Mouse (Mus musculus) stomach, embryonic 14.5 days (tissue): ENCODE results near the gene Sf3b3. TPM values are rescaled to one million over a fixed set of nuclear protein-coding genes. Genes with fewer than 3 reads are reported as not detected.

Source experiments
- ATAC-seq: fragments of 200-750 bp; cut with Nextera tagmentation; 2 replicates; pipeline ENCODE4 v1.8.0; 2017; ENCODE audit warnings: low read depth, moderate TSS enrichment; ENCODE audit not compliant: insufficient number of reproducible peaks, insufficient read depth, low FRiP score
- H3K27ac ChIP-seq: fragments of 300-500 bp; sonication (generic); 2 replicates; pipeline ENCODE4 v1.5.1; 2014; ENCODE audit warnings: mild to moderate bottlenecking, low read length, moderate library complexity, mixed read lengths
- H3K27me3 ChIP-seq: fragments of 300-500 bp; sonication (generic); 2 replicates; pipeline ENCODE4 v1.6.1; 2014; ENCODE audit warnings: low read length, control low read depth, mixed read lengths; ENCODE audit not compliant: control insufficient read depth, insufficient read depth
- H3K36me3 ChIP-seq: fragments of 300-500 bp; sonication (generic); 2 replicates; pipeline ENCODE4 v1.6.1; 2014; ENCODE audit warnings: mild to moderate bottlenecking, control low read depth, low read length, moderate library complexity, mixed read lengths; ENCODE audit not compliant: control insufficient read depth, insufficient read depth
- H3K4me1 ChIP-seq: fragments of 300-500 bp; sonication (generic); 2 replicates; pipeline ENCODE4 v1.6.1; 2014; ENCODE audit warnings: low read length, control low read depth, mixed read lengths; ENCODE audit not compliant: control insufficient read depth, insufficient read depth
- H3K4me2 ChIP-seq: fragments of 300-500 bp; sonication (generic); replicated peaks from 2 replicates; pipeline ENCODE4 v1.6.1; 2014; ENCODE audit warnings: low read depth, low read length, control low read depth
- H3K4me3 ChIP-seq: fragments of 300-500 bp; sonication (generic); 2 replicates; pipeline ENCODE4 v1.5.1; 2014; ENCODE audit warnings: low read depth, low read length, control low read depth
- H3K9ac ChIP-seq: fragments of 300-500 bp; sonication (generic); replicated peaks from 2 replicates; pipeline ENCODE4 v1.6.1; 2014; ENCODE audit warnings: low read depth, mild to moderate bottlenecking, control low read depth, low read length, moderate library complexity, mixed read lengths
- H3K9me3 ChIP-seq: fragments of 300-500 bp; sonication (generic); 2 replicates; pipeline ENCODE4 v1.6.1; 2016; ENCODE audit warnings: low read depth, low read length, control low read depth; ENCODE audit not compliant: control insufficient read depth
- WGBS: fragments of 180-500 bp; shearing (Covaris S2); extraction: QIAGEN DNeasy Blood & Tissue Kit; methylation state at CpG from one replicate; pipeline ENCODE4 v1.1.7; 2014; 5-methylcytosine and 5-hydroxymethylcytosine counted together
- polyA plus RNA-seq: library from polyadenylated mRNA; unstranded; fragments of >200 nt; fragmentation: Nextera tagmentation; extraction: Ambion mirVana; gene quantifications from 2 replicates; pipeline ENCODE4 v1.2.1, GENCODE M21; 2014

Gene Sf3b3
- polyA plus RNA-seq, 1 experiment from 2014 or later = 148 TPM

- Histone ChIP-seq H3K9ac (no peak overlapping the region), H3K27ac (no peak overlapping the region), H3K4me3 (no peak overlapping the region), H3K4me1 (peaks cover 10% of the 10 kb centered on the region), H3K4me2 (no peak overlapping the region), H3K27me3 (no peaks in the 10 kb centered on the region), H3K9me3 (no peaks in the 10 kb centered on the region), H3K36me3 (no peaks in the 10 kb centered on the region)
- 89% methylated on average over 9 of the region's 9 CpGs for WGBS
- ATAC-seq = no peak
Measured at GRCm38 (mm10) chr8:110793936-110794335, 52.7 kb downstream of the Sf3b3 start.

GRCm38 (mm10) chr8:110793511-110793910 is 53.1 kb downstream of the Sf3b3 start:
- H3K27ac ChIP-seq = peak overlapping the region; percentile 39; the same call in 1 of the 2 replicates
- no peak overlapping the region for H3K9ac ChIP-seq
- H3K4me1 ChIP-seq = peaks cover 10% of the 10 kb centered on the region
- no peaks in the 10 kb centered on the region for H3K9me3 ChIP-seq
- H3K27me3 ChIP-seq = no peaks in the 10 kb centered on the region
- no peaks in the 10 kb centered on the region for H3K36me3 ChIP-seq
- H3K4me3 ChIP-seq = no peak overlapping the region
- 78% methylated on average over 9 of the region's 9 CpGs for WGBS
- no peak for ATAC-seq
- H3K4me2 ChIP-seq = no peak overlapping the region

- peak; percentile 46 for ATAC-seq
- H3K27me3 ChIP-seq = no peaks in the 10 kb centered on the region
- H3K9ac ChIP-seq = no peak overlapping the region
- H3K9me3 ChIP-seq = no peaks in the 10 kb centered on the region
- no peak overlapping the region for H3K4me3 ChIP-seq
- no peaks in the 10 kb centered on the region for H3K36me3 ChIP-seq
- 31% methylated on average over 11 of the region's 11 CpGs for WGBS
- H3K27ac ChIP-seq = peak overlapping the region; percentile 39; the same call in 1 of the 2 replicates
- H3K4me1 ChIP-seq = peaks cover 10% of the 10 kb centered on the region
- no peak overlapping the region for H3K4me2 ChIP-seq
Measured at GRCm38 (mm10) chr8:110792574-110793200, 53.9 kb downstream of the Sf3b3 start.

- Histone ChIP-seq H3K4me3 (no peak overlapping the region), H3K4me2 (no peak overlapping the region), H3K4me1 (peaks cover 10% of the 10 kb centered on the region), H3K9me3 (no peaks in the 10 kb centered on the region), H3K27ac (no peak overlapping the region), H3K9ac (no peak overlapping the region), H3K27me3 (no peaks in the 10 kb centered on the region), H3K36me3 (no peaks in the 10 kb centered on the region)
- WGBS = 67% methylated on average over 10 of the region's 10 CpGs
- ATAC-seq = no peak
Measured at GRCm38 (mm10) chr8:110791164-110791563, 55.4 kb downstream of the Sf3b3 start.

- Histone ChIP-seq H3K9me3 (no peaks in the 10 kb centered on the region), H3K4me1 (peaks cover 10% of the 10 kb centered on the region), H3K27me3 (no peaks in the 10 kb centered on the region), H3K4me3 (no peak overlapping the region), H3K4me2 (no peak overlapping the region), H3K9ac (no peak overlapping the region), H3K36me3 (no peaks in the 10 kb centered on the region), H3K27ac (no peak overlapping the region)
- 38% methylated on average over 6 of the region's 6 CpGs for WGBS
- no peak for ATAC-seq
Measured at GRCm38 (mm10) chr8:110790270-110790669, 56.3 kb downstream of the Sf3b3 start.

GRCm38 (mm10) chr8:110789571-110789970 is 57.0 kb downstream of the Sf3b3 start:
- Histone ChIP-seq H3K4me2 (no peak overlapping the region), H3K4me3 (no peak overlapping the region), H3K4me1 (peaks cover 10% of the 10 kb centered on the region), H3K9ac (no peak overlapping the region), H3K27ac (no peak overlapping the region), H3K36me3 (no peaks in the 10 kb centered on the region), H3K9me3 (no peaks in the 10 kb centered on the region), H3K27me3 (no peaks in the 10 kb centered on the region)
- no peak for ATAC-seq
- 56% methylated on average over 12 of the region's 12 CpGs for WGBS

- no peak overlapping the region for H3K4me2 ChIP-seq
- peaks cover 10% of the 10 kb centered on the region for H3K4me1 ChIP-seq
- no peak overlapping the region for H3K27ac ChIP-seq
- H3K36me3 ChIP-seq = no peaks in the 10 kb centered on the region
- H3K27me3 ChIP-seq = no peaks in the 10 kb centered on the region
- WGBS = 57% methylated on average over 12 of the region's 12 CpGs
- no peak for ATAC-seq
- no peak overlapping the region for H3K4me3 ChIP-seq
- H3K9ac ChIP-seq = no peak overlapping the region
- no peaks in the 10 kb centered on the region for H3K9me3 ChIP-seq
Measured at GRCm38 (mm10) chr8:110788981-110789380, 57.6 kb downstream of the Sf3b3 start.

GRCm38 (mm10) chr8:110787411-110787954 is 59.1 kb downstream of the Sf3b3 start:
- WGBS = 81% methylated on average over 9 of the region's 9 CpGs
- Histone ChIP-seq H3K9ac (no peak overlapping the region), H3K27me3 (no peaks in the 10 kb centered on the region), H3K4me3 (no peak overlapping the region), H3K36me3 (no peaks in the 10 kb centered on the region), H3K27ac (no peak overlapping the region), H3K9me3 (no peaks in the 10 kb centered on the region), H3K4me1 (peaks cover under 1% of the 10 kb centered on the region; the same call in 1 of the 2 replicates), H3K4me2 (no peak overlapping the region)
- no peak for ATAC-seq

GRCm38 (mm10) chr8:110786934-110787333 is 59.7 kb downstream of the Sf3b3 start:
- Histone ChIP-seq H3K27ac (no peak overlapping the region), H3K9ac (no peak overlapping the region), H3K36me3 (no peaks in the 10 kb centered on the region), H3K27me3 (no peaks in the 10 kb centered on the region), H3K4me2 (no peak overlapping the region), H3K9me3 (no peaks in the 10 kb centered on the region), H3K4me3 (no peak overlapping the region), H3K4me1 (no peaks in the 10 kb centered on the region)
- ATAC-seq = no peak
- 74% methylated on average over 8 of the region's 8 CpGs for WGBS
